Mouse (Mus musculus): ENCODE results near the gene 6820408C15Rik.
A peak's percentile ranks its signal among the peaks of the same experiment; 100 is the strongest.
"Not testable (repeated sequence)": the region's sequence is repeated elsewhere in the genome, so short reads cannot be mapped to it uniquely, and the experiment has no call there.

The 6820408C15Rik gene

GRCm38 (mm10) chr2:152412526-152413157 is 2.7 kb upstream of the 6820408C15Rik start:
- DNase-seq, result no peak

DNA sequence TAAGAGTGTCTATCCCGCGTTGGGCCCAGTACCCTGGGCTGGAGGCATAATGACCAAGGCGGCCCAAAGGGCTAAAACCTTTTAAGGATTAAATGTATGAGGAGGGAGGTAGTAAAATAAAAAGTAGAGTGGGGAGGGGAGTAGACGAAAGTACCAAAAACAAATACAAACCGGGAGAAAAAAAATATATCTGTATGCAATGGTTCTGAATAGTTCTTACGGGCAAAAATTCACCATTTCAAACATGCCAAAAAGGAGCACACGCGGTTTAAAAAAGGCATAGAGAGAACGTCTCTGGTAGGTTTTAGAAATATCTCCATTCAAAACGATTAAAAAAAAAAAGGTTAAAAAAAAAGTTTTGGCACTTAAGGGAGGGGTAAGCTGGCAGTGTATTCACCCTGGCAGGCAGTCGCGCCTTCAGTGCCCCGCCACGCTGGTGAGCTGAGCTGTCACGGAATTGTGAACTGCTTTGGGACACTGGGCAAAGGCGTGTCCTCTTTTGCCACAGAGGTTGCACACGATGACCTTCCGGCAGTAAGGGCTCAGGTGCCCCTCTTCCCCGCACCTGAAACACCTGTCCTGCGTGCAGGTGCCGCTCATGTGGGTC is 2.1 kb upstream of the 6820408C15Rik start:
- DNase-seq, result no peak

DNA sequence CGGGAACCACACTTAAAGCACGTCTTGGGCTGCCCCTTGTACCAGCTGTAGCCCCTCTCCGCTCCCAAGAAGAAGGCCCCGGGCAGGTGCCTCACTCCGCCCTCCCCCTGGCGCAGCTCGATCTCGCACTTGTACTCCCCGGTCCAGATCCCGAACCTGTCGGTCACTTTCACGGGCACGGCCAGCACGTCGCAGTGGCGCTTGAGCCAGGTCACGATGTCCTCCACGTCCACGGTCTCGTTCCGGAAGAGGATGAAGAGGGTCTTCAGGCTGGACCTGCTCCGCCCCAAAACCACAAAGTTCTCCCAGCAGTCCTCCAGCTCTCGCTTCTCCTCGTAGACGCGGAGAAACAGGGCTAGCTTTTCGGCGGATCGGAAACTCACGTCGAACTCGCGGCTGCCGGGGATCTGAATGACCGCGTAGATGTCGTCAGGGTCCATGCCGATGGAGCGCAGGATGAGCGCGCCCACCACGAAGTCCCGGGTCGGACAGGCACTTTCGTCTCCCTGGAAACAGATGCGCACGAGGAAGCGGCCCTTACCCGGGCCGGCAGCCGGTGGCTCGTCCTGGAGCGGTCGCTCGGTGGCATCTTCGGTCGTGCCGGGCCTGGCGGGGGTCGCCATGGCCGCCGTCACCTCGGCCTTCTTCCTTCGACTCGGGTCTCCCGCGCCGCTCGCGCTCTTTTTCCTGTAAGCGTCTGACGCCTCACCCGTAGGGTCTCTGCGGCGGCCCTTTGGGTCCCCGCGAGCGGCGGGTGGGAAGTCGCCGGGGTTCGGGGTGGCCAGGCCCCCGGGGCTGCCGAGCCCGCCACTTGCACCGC is 1.4 kb upstream of the 6820408C15Rik start:
- peak; percentile 29 to 34 for DNase-seq

- peak; percentile 56 to 57 for DNase-seq
Observed at GRCm38 (mm10) chr2:152414591-152415165, 709 bp upstream of the 6820408C15Rik start, which contains the start of gene Zcchc3. Gene Zcchc3 (minus strand): TSS chr2:152415027.

GRCm38 (mm10) chr2:152415786-152416185 is 399 bp downstream of the 6820408C15Rik start:
- no peak for DNase-seq

- DNase-seq, result no peak
Observed at GRCm38 (mm10) chr2:152427493-152427892, 12.1 kb downstream of the 6820408C15Rik start.

- not testable (repeated sequence) for DNase-seq
Observed at GRCm38 (mm10) chr2:152428481-152428880, 13.1 kb downstream of the 6820408C15Rik start.

GRCm38 (mm10) chr2:152436405-152436901 is 21.1 kb downstream of the 6820408C15Rik start:
- DNase-seq, result no peak

- DNase-seq, result peak; percentile 90
Observed at GRCm38 (mm10) chr2:152436983-152437860, 21.8 kb downstream of the 6820408C15Rik start.

DNA sequence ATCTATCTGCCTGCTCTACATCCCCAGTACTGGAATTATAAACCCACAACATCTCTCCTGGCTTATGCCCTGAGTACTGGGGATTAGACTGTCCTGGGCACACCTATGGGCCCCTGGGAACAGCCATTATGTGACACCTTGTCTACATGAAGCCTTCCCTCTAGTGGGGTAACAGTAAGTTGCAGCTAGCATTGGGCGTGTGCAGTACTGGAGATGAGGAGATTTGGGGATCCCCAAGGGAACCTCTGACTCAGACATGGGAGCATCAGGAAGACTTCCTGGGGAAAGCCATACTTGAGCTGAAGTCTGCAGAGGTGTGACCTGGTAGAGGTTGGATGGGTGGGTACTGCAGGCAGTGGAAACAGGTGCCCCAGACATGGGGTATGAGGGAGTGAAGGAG is 23.6 kb downstream of the 6820408C15Rik start:
- no peak for DNase-seq

DNA sequence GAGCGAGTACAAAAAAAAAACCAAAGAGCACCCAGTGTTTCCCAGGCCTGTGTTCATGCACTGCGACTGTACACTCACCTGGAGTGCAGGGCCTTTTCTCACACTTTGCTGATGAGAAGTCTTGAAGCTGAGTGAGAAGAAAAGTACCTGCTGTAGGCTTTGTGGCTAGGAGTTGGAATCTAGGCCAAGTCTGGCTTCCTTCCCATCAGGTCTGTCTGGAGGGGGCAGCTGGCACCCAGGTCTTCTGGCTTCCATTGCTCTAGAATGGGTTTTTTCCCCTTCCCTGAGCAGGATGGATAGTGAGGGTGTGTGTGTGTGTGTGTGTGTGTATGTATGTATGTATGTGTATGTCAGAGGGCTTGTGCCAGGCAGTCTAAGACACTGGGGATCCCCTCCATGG is 24.4 kb downstream of the 6820408C15Rik start:
- DNase-seq, result no peak

DNA sequence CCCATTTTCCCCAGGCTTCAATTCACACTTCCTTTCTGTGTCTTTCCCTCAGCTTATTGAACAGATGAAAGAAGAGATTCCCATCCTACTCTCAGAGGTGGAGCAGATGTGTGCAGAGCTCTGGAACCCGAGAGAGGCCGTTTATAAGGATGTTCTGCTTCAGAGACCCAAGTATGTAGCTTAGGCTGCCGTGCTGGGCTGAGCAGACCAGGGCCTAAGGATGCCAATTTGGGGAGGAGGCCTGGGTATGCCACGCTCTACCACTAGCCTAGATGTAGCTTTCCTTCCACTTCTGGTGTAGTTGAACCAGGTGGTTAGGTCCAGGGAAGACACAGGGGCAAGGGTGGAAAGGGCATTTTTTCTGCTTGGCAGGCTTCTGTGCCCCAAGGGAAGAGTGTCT is 26.9 kb downstream of the 6820408C15Rik start:
- DNase-seq, result no peak

DNA sequence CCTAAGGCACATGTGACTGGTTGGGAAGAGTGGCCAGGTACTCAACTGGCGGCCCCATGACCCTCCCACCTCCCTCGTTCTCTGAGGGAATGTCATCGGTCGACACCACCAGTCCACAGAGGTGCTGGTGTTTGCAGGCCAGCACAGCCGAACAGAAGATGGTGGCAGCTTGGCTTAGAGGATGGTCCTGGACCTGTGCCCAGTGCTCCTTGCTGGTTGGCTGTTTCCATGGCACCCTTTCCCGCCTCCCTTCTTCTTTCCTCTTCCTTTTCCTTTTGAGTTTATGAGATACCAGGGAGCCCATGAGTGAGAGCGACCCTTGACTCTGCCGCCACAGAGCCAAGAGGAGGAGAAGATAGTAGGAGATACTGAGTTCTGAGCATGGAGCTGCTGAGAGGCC is 27.9 kb downstream of the 6820408C15Rik start:
- DNase-seq, result no peak

- no peak for DNase-seq
Observed at GRCm38 (mm10) chr2:152446642-152447041, 31.3 kb downstream of the 6820408C15Rik start.

DNA sequence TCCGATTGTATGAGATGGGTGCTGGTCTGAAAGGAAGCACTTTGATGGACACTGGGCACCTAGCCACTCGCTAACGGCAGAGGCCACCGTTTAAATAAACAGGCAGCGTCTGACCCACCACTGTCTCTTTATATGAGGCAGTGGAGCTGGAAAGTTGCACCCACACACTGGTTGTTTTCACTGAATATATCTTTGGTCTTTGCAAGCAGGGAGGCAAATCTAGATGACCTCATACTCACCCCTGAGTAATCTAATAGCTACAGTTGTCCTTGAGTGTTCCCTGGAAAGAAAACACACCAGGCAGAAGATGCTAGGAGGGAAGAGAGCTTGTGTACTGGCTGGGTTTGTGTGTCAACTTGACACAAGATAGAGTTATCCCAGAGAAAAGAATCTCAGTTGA is 32.1 kb downstream of the 6820408C15Rik start:
- no peak for DNase-seq

DNA sequence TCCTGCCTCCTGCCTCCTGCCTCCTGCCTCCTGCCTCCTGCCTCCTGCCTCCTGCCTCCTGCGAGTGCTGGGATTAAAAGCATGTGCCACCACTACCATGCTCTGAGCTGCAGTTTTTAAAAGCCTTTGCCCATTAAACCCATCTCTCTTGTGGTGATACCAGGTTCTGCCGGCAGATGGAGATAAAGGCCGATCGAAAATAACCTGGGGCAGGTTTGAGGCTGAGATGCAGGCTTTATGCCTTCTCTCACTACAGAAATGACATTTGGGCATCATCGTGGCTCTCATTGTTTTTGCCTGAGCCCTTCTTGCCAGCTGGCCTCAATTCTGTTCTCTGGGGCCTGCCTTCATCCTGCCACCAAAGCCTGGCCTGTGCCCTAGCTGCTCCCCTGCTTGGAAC is 34.9 kb downstream of the 6820408C15Rik start:
- peak; percentile 44 to 59 for DNase-seq

GRCm38 (mm10) chr2:152452101-152452781 is 36.9 kb downstream of the 6820408C15Rik start:
- DNase-seq, result no peak

- no peak for DNase-seq
Observed at GRCm38 (mm10) chr2:152459241-152459640, 43.9 kb downstream of the 6820408C15Rik start.

GRCm38 (mm10) chr2:152464570-152465150 is 49.3 kb downstream of the 6820408C15Rik start, which contains the start of gene Defb23:
Gene Defb23 (minus strand): TSS chr2:152464620.
- DNase-seq, result no peak

DNA sequence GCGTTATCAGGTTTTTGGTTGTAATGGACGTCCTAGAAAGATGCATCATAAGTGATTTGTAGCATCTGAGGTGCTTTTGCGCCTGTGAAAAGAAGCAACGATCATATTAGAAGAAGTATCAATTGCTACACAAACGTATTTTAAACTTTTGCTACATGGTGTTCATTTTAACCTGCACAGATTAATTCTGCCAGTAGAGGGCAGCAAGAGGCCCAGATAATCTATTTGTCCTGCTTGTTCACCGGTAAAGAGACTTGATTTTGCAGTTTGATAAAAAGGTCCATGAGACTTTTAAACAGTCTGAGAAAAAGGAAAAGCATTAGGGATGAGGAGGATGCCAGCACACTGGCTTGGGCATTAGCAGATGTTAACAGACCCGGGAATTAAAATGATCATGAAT is 55.6 kb downstream of the 6820408C15Rik start:
- DNase-seq, result peak; percentile 53

GRCm38 (mm10) chr2:152472434-152472833 is 57.0 kb downstream of the 6820408C15Rik start:
- no peak for DNase-seq
